Mouse (Mus musculus): Measurements from ENCODE around the gene Plcb4.

Plcb4 gene

GRCm38 (mm10) chr2:135658486-135659390 lies at the start of gene Plcb4:
Plcb4 (plus strand) TSS chr2:135659011.
- DNase-seq (ENCODE audit: low read depth in 2 of 2, low spot score in 2 of 2), result peak; percentile 53 to 59

GRCm38 (mm10) chr2:135614651-135615261 lies 44.1 kb upstream of the Plcb4 start:
- DNase-seq (ENCODE audit: low read depth in 2 of 2, low spot score in 2 of 2), result no peak

- no peak for DNase-seq (ENCODE audit: low read depth in 2 of 2, low spot score in 2 of 2)
Measured at GRCm38 (mm10) chr2:135616090-135616489, 42.7 kb upstream of the Plcb4 start.

GRCm38 (mm10) chr2:135618551-135618950 lies 40.3 kb upstream of the Plcb4 start:
- DNase-seq (ENCODE audit: low read depth in 2 of 2, low spot score in 2 of 2), result no peak

- DNase-seq (ENCODE audit: low read depth in 2 of 2, low spot score in 2 of 2), result no peak
Measured at GRCm38 (mm10) chr2:135619956-135620355, 38.9 kb upstream of the Plcb4 start.

- no peak for DNase-seq (ENCODE audit: low read depth in 2 of 2, low spot score in 2 of 2)
Measured at GRCm38 (mm10) chr2:135627821-135628220, 31.0 kb upstream of the Plcb4 start.

- DNase-seq (ENCODE audit: low read depth in 2 of 2, low spot score in 2 of 2), result no peak
Measured at GRCm38 (mm10) chr2:135637227-135637626, 21.6 kb upstream of the Plcb4 start.

GRCm38 (mm10) chr2:135641002-135641401 lies 17.8 kb upstream of the Plcb4 start:
- no peak for DNase-seq (ENCODE audit: low read depth in 2 of 2, low spot score in 2 of 2)

GRCm38 (mm10) chr2:135641636-135642035 lies 17.2 kb upstream of the Plcb4 start:
- DNase-seq (ENCODE audit: low read depth in 2 of 2, low spot score in 2 of 2), result no peak

- DNase-seq (ENCODE audit: low read depth in 2 of 2, low spot score in 2 of 2), result no peak
Measured at GRCm38 (mm10) chr2:135646226-135646625, 12.6 kb upstream of the Plcb4 start.

GRCm38 (mm10) chr2:135646654-135647053 lies 12.2 kb upstream of the Plcb4 start:
- no peak for DNase-seq (ENCODE audit: low read depth in 2 of 2, low spot score in 2 of 2)

- DNase-seq (ENCODE audit: low read depth in 2 of 2, low spot score in 2 of 2), result no peak
Measured at GRCm38 (mm10) chr2:135647985-135648384, 10.8 kb upstream of the Plcb4 start.

GRCm38 (mm10) chr2:135650885-135651284 lies 7.9 kb upstream of the Plcb4 start:
- DNase-seq (ENCODE audit: low read depth in 2 of 2, low spot score in 2 of 2), result no peak

- DNase-seq (ENCODE audit: low read depth in 2 of 2, low spot score in 2 of 2), result no peak
Measured at GRCm38 (mm10) chr2:135652040-135652439, 6.8 kb upstream of the Plcb4 start.

- no peak for DNase-seq (ENCODE audit: low read depth in 2 of 2, low spot score in 2 of 2)
Measured at GRCm38 (mm10) chr2:135652451-135652850, 6.4 kb upstream of the Plcb4 start.

- no peak for DNase-seq (ENCODE audit: low read depth in 2 of 2, low spot score in 2 of 2)
Measured at GRCm38 (mm10) chr2:135655948-135656347, 2.9 kb upstream of the Plcb4 start.

- no peak for DNase-seq (ENCODE audit: low read depth in 2 of 2, low spot score in 2 of 2)
Measured at GRCm38 (mm10) chr2:135656586-135656985, 2.2 kb upstream of the Plcb4 start.

- peak; percentile 23 to 30 for DNase-seq (ENCODE audit: low read depth in 2 of 2, low spot score in 2 of 2)
Measured at GRCm38 (mm10) chr2:135659391-135660180, 775 bp downstream of the Plcb4 start.

- no peak for DNase-seq (ENCODE audit: low read depth in 2 of 2, low spot score in 2 of 2)
Measured at GRCm38 (mm10) chr2:135660816-135661215, 2.0 kb downstream of the Plcb4 start.

GRCm38 (mm10) chr2:135663785-135664184 lies 5.0 kb downstream of the Plcb4 start:
- DNase-seq (ENCODE audit: low read depth in 2 of 2, low spot score in 2 of 2), result no peak

- DNase-seq (ENCODE audit: low read depth in 2 of 2, low spot score in 2 of 2), result no peak
Measured at GRCm38 (mm10) chr2:135667496-135667895, 8.7 kb downstream of the Plcb4 start.
